Mouse (Mus musculus) limb, embryonic 12.5 days (tissue): ENCODE measurements at regions not wholly inside any gene's neighbourhood (a gene's known extent, or its start where the extent isn't known, plus 50 kb on each side); places are given as distances from the start of the nearest gene placed in this dataset.

Source experiments
- ATAC-seq: fragments of 200-750 bp; cut with Nextera tagmentation; 2 replicates; pipeline ENCODE4 v1.8.0; 2017; ENCODE audit warnings: low read depth, moderate TSS enrichment; ENCODE audit not compliant: insufficient number of reproducible peaks, insufficient read depth, low FRiP score, low TSS enrichment
- H3K27ac ChIP-seq: fragments of 300-500 bp; sonication (generic); 2 replicates; pipeline ENCODE4 v1.5.1; 2016; ENCODE audit warnings: mild to moderate bottlenecking, moderate library complexity
- H3K27me3 ChIP-seq: fragments of 300-500 bp; sonication (generic); 2 replicates; pipeline ENCODE4 v1.6.1; 2016; ENCODE audit warnings: mild to moderate bottlenecking, moderate library complexity
- H3K36me3 ChIP-seq: fragments of 300-500 bp; sonication (generic); 2 replicates; pipeline ENCODE4 v1.6.1; 2016; ENCODE audit warnings: mild to moderate bottlenecking, moderate library complexity
- H3K4me1 ChIP-seq: fragments of 300-500 bp; sonication (generic); replicated peaks from 2 replicates; pipeline ENCODE4 v1.6.1; 2016
- H3K4me2 ChIP-seq: fragments of 300-500 bp; sonication (generic); 2 replicates; pipeline ENCODE4 v1.6.1; 2016; ENCODE audit warnings: mild to moderate bottlenecking, moderate library complexity
- H3K4me3 ChIP-seq: fragments of 300-500 bp; sonication (generic); replicated peaks from 2 replicates; pipeline ENCODE4 v1.5.1; 2016; ENCODE audit warnings: mild to moderate bottlenecking
- H3K9ac ChIP-seq: fragments of 300-500 bp; sonication (generic); replicated peaks from 2 replicates; pipeline ENCODE4 v1.6.1; 2016; ENCODE audit warnings: mild to moderate bottlenecking, moderate library complexity
- H3K9me3 ChIP-seq: fragments of 300-500 bp; sonication (generic); 2 replicates; pipeline ENCODE4 v1.6.1; 2016; ENCODE audit warnings: mild to moderate bottlenecking, moderate library complexity
- WGBS: fragments of 180-500 bp; shearing (Covaris S2); methylation state at CpG from one replicate; pipeline ENCODE4 v1.1.7; 2016; 5-methylcytosine and 5-hydroxymethylcytosine counted together

GRCm38 (mm10) chr5:119586391-119587058 is 83.9 kb upstream of the Tbx3 start:
- Histone ChIP-seq H3K4me1 (peaks cover 14% of the 10 kb centered on the region; the same call in 1 of the 2 replicates), H3K4me3 (no peak overlapping the region), H3K9me3 (no peaks in the 10 kb centered on the region), H3K36me3 (no peaks in the 10 kb centered on the region), H3K4me2 (no peak overlapping the region), H3K27me3 (peaks cover 33% of the 10 kb centered on the region), H3K9ac (no peak overlapping the region), H3K27ac (no peak overlapping the region)
- 82% methylated on average over 12 of the region's 12 CpGs for WGBS
- ATAC-seq = no peak

GRCm38 (mm10) chr5:119587239-119587811 is 83.1 kb upstream of the Tbx3 start:
- Histone ChIP-seq H3K4me1 (peaks cover 14% of the 10 kb centered on the region; the same call in 1 of the 2 replicates), H3K9me3 (no peaks in the 10 kb centered on the region), H3K4me2 (no peak overlapping the region), H3K4me3 (no peak overlapping the region), H3K9ac (no peak overlapping the region), H3K27me3 (peaks cover 33% of the 10 kb centered on the region), H3K27ac (no peak overlapping the region), H3K36me3 (no peaks in the 10 kb centered on the region)
- no peak for ATAC-seq
- 39% methylated on average over 12 of the region's 12 CpGs for WGBS

DNA sequence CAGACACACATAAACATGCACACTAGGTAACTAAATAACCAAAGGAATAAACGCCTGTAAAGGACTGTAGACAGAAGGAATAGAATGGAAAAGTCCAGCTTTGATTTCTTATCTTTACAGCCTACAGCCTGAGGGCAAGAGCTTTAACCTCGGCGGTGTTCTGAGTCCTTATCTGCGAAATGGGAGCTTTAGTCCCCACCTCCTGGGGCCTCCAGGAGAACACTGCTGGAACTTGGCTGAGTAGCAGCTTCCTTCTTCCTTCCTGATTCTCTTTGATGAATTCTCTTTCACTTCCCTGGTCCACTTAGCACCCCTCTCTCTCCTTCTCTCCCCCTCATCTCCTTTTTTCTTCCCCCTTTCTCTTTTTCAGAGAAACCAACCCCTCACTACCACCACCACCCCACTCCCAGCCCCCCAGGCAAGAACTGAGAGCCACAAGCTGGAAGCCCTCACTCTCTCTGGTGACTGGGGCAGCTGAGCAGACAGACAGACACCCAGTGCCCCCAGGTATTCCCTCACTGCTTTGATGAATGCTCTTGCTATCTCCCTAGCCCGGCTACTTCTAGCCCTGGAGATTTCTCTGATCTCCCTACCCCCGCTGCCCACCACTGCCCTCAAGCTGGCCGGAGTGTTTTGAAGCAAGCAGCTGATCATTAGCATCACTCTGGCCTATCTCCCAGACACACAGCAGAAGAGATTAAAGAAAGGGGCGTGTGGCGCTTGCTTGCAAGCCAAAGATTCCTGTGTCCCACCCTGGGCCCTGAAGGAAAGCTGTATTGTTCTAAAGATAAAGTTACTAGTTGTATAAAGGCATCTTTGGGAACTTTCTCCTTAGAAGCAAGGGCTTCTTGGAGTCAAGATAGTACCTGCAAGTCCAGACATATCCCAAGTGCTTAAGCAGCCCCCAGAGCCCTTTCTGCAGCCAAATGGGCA is 81.9 kb upstream of the Tbx3 start:
- no peaks in the 10 kb centered on the region for H3K36me3 ChIP-seq
- H3K9me3 ChIP-seq = no peaks in the 10 kb centered on the region
- H3K4me1 ChIP-seq = peaks cover 14% of the 10 kb centered on the region; the same call in 1 of the 2 replicates
- no peak overlapping the region for H3K9ac ChIP-seq
- ATAC-seq = no peak
- peaks cover 40% of the 10 kb centered on the region for H3K27me3 ChIP-seq
- H3K27ac ChIP-seq = no peak overlapping the region
- WGBS = 12% methylated on average over 9 of the region's 9 CpGs
- no peak overlapping the region for H3K4me2 ChIP-seq
- H3K4me3 ChIP-seq = no peak overlapping the region

DNA sequence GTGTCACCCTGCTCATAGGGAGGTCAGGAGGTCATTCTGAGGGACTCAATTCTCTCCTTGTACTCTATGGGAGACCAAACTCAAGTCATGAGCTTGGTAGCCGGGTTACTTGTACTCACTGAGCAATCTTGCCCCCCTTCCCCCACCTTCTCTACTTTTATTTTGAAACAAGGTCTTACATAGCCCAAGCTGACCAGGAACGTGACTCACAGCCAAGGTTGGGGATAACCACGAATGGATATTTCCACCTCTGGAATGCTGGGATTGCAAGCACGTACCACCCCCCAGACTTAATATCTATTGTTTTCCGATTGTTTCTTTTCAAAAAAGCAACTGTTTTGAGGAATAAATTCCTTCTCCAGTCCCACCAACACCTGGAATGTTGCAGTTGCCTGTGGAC is 79.2 kb upstream of the Tbx3 start:
- Histone ChIP-seq H3K9me3 (no peaks in the 10 kb centered on the region), H3K4me2 (no peak overlapping the region), H3K4me1 (peaks cover 14% of the 10 kb centered on the region; the same call in 1 of the 2 replicates), H3K36me3 (no peaks in the 10 kb centered on the region), H3K9ac (no peak overlapping the region), H3K4me3 (no peak overlapping the region), H3K27ac (no peak overlapping the region), H3K27me3 (peaks cover 48% of the 10 kb centered on the region)
- no peak for ATAC-seq
- 78% methylated on average over 5 of the region's 5 CpGs for WGBS

GRCm38 (mm10) chr5:119592891-119593290 is 77.6 kb upstream of the Tbx3 start:
- Histone ChIP-seq H3K36me3 (no peaks in the 10 kb centered on the region), H3K9me3 (no peaks in the 10 kb centered on the region), H3K4me1 (peaks cover 25% of the 10 kb centered on the region), H3K4me2 (no peak overlapping the region), H3K4me3 (no peak overlapping the region), H3K27me3 (peaks cover 53% of the 10 kb centered on the region), H3K9ac (no peak overlapping the region), H3K27ac (no peak overlapping the region)
- 85% methylated on average over 10 of the region's 10 CpGs for whole genome bisulfite sequencing
- ATAC-seq = no peak

DNA sequence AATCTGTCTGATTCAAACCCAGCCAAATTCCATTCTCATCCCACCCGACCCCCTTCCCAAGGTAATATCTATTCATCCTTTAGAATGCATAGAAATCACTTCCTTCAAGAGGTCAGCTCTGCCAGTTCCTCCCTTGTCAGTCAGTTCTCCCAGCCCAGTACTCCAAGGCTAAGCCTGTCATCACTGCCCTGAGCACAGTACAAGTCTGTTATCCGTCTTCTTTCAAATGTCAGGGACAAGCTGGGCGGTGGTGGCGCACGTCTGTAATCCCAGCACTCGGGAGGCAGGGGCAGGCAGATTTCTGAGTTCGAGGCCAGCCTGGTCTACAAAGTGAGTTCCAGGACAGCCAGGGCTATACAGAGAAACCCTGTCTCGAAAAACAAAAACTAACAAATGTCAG is 75.9 kb upstream of the Tbx3 start:
- Histone ChIP-seq H3K4me1 (peaks cover 24% of the 10 kb centered on the region), H3K36me3 (no peaks in the 10 kb centered on the region), H3K9me3 (no peaks in the 10 kb centered on the region), H3K27ac (no peak overlapping the region), H3K9ac (no peak overlapping the region), H3K27me3 (peaks cover 44% of the 10 kb centered on the region), H3K4me3 (no peak overlapping the region), H3K4me2 (no peak overlapping the region)
- WGBS = 84% methylated on average over 8 of the region's 8 CpGs
- ATAC-seq = no peak

DNA sequence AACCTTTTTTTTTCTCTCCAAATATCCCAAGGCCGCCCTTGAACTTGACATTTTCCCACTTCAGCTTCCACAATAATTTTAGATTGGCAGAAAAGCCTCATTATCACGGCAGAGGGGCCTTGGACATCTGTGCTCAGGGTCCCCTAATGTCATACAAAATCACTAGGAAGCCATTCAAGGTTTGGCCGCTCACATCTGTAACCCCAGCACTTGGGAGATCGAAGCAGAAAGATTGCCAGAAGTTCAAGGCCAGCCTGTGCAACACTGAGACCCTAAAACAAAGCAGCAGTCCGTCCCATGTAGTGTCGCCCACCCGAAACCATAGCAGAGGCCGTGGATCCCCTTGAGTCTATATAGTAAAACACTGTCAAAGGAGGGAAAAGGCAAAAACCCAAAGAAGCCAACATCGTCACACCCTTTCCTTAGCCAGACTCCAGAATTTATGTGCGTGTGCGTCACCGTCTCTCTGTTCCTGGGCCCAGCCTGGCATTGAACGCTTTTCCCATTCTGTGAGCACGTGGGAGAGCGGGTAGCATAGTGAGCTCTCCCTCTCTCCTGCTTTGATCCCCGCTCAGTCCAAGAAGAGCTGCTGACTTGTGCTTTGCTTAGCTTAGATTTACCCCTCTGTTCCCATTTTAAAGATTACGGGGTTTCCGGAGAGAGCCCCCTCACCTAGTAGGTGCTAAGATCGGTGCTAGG is 74.0 kb upstream of the Tbx3 start:
- WGBS = 75% methylated on average over 19 of the region's 19 CpGs
- Histone ChIP-seq H3K4me1 (peaks cover 24% of the 10 kb centered on the region), H3K4me2 (no peak overlapping the region), H3K4me3 (no peak overlapping the region), H3K9ac (no peak overlapping the region), H3K9me3 (no peaks in the 10 kb centered on the region), H3K36me3 (no peaks in the 10 kb centered on the region), H3K27me3 (peaks cover 36% of the 10 kb centered on the region), H3K27ac (no peak overlapping the region)
- no peak for ATAC-seq

DNA sequence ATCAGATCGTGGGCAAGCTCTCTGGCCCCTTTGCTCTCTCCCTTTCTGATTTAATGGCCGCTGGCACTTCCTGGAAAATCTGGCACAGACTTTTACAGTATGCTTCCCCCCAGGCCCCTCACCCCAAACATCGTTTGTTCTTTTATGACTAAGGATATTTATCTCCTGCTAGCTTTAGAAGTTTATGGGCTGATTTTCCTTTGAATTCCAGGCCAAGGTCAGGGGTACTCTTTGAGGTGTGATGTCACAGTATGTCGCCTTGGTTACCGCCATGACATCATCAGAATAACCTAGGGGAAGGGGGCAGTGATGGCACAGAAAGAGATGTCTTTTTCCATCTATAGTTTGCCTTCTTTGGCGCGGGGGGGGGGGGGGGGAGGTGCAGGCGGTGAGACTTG is 73.5 kb upstream of the Tbx3 start:
- H3K9me3 ChIP-seq = no peaks in the 10 kb centered on the region
- WGBS = 43% methylated on average over 7 of the region's 8 CpGs
- peaks cover 39% of the 10 kb centered on the region for H3K27me3 ChIP-seq
- H3K4me2 ChIP-seq = no peak overlapping the region
- H3K4me3 ChIP-seq = no peak overlapping the region
- no peak for ATAC-seq
- H3K27ac ChIP-seq = no peak overlapping the region
- H3K9ac ChIP-seq = no peak overlapping the region
- H3K4me1 ChIP-seq = peaks cover 28% of the 10 kb centered on the region
- H3K36me3 ChIP-seq = no peaks in the 10 kb centered on the region

DNA sequence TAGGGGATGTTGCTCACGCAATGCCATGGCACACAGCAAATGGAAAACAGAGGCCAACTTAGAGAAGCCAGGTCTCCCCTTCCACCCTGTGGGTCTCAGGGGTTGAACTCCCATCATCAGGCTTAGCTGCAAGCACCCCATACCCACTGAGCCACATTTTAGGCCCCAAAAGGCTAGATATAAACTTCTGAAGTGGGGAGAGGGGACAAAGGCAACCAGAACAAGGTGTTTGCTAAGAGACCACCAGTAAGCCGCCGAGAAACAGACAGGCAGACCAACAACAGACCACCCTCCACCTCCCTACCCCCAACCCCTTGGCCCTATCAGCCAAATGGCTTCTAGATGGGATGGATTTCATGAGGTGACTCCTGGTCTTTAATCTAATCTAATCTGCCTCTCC is 72.9 kb upstream of the Tbx3 start:
- WGBS = 55% methylated on average over 3 of the region's 3 CpGs

DNA sequence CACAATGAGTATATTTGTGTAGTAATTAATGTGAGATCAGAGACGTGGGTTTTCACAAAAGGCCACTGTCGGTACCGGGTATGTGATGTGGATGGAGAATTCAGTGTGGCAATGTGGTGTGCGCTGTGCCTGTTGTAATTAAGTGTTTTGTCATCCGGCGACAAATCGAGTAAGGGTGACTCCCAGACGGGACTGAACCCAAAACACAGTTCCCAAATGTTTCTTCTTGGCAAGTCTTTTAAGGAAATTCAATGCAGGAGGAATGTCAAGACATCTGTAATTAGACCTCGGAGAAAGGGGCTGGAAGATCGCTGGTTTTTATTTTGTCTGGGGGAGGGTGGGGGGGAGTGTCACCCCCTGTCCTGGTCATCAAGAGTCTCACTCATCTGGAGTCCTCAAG is 72.3 kb upstream of the Tbx3 start:
- Histone ChIP-seq H3K9ac (no peak overlapping the region), H3K4me1 (peaks cover 28% of the 10 kb centered on the region), H3K9me3 (peaks cover 4% of the 10 kb centered on the region; the same call in 1 of the 2 replicates), H3K27ac (no peak overlapping the region), H3K27me3 (peaks cover 40% of the 10 kb centered on the region), H3K4me2 (no peak overlapping the region), H3K36me3 (no peaks in the 10 kb centered on the region), H3K4me3 (no peak overlapping the region)
- no peak for ATAC-seq
- 41% methylated on average over 10 of the region's 10 CpGs for WGBS

More for the DNA sequence above, 72.9 kb upstream of the Tbx3 start:
- H3K27ac ChIP-seq = no peak overlapping the region
- no peaks in the 10 kb centered on the region for H3K9me3 ChIP-seq
- no peak overlapping the region for H3K4me2 ChIP-seq
- ATAC-seq = no peak
- no peak overlapping the region for H3K4me3 ChIP-seq
- H3K27me3 ChIP-seq = peaks cover 44% of the 10 kb centered on the region
- no peak overlapping the region for H3K9ac ChIP-seq
- peaks cover 28% of the 10 kb centered on the region for H3K4me1 ChIP-seq
- H3K36me3 ChIP-seq = no peaks in the 10 kb centered on the region

- no peak overlapping the region for H3K27ac ChIP-seq
- H3K9ac ChIP-seq = no peak overlapping the region
- H3K36me3 ChIP-seq = no peaks in the 10 kb centered on the region
- peaks cover 5% of the 10 kb centered on the region; the same call in 1 of the 2 replicates for H3K9me3 ChIP-seq
- no peak overlapping the region for H3K4me3 ChIP-seq
- peaks cover 29% of the 10 kb centered on the region for H3K27me3 ChIP-seq
- H3K4me1 ChIP-seq = peaks cover 33% of the 10 kb centered on the region
- H3K4me2 ChIP-seq = no peak overlapping the region
- WGBS = 88% methylated on average over 5 of the region's 5 CpGs
- no peak for ATAC-seq
Measured at GRCm38 (mm10) chr5:119601390-119601789, 69.1 kb upstream of the Tbx3 start.
